Mouse (Mus musculus) MEL (cell line): Measurements from ENCODE around the gene Myof. TPM values are rescaled to one million over a fixed set of nuclear protein-coding genes. Genes with fewer than 3 reads are reported as not detected.
A peak's percentile ranks its signal among the peaks of the same experiment; 100 is the strongest.

Experiments used
- DNase-seq: peaks from one replicate; pipeline ENCODE4 v3.0.0; 2011; ENCODE audit warnings: low read depth, low spot score
- H3K27ac ChIP-seq: 2 replicates; pipeline ENCODE4 v1.5.1; 2012; ENCODE audit warnings: low read depth, mild to moderate bottlenecking, control low read depth, low read length, moderate library complexity; ENCODE audit not compliant: control insufficient read depth
- H3K27me3 ChIP-seq, 2 experiments: fragments of 150-350 bp in 1 of 2; sonication (generic) in 1 of 2; 2 replicates each; pipeline ENCODE4 v1.6.1; 2012; ENCODE audit warnings: low read length in 2 of 2, mild to moderate bottlenecking in 2 of 2, improper control_type of control experiment in 1 of 2, moderate library complexity in 1 of 2; ENCODE audit not compliant: insufficient read depth in 2 of 2, control insufficient read depth in 1 of 2
- H3K36me3 ChIP-seq, 2 experiments: 2 replicates each; pipeline ENCODE4 v1.6.1; 2012 to 2014; ENCODE audit warnings: low read length in 2 of 2, improper control_type of control experiment in 1 of 2, inconsistent platforms in 1 of 2, mild to moderate bottlenecking in 1 of 2; ENCODE audit not compliant: insufficient read depth in 2 of 2, control insufficient read depth in 1 of 2
- H3K4me1 ChIP-seq, 2 experiments: fragments of 150-350 bp in 1 of 2; sonication (generic) in 1 of 2; 2 replicates each; pipeline ENCODE4 v1.6.1; 2012; ENCODE audit warnings: low read length in 2 of 2, improper control_type of control experiment in 1 of 2, mild to moderate bottlenecking in 1 of 2; ENCODE audit not compliant: insufficient read depth in 2 of 2, control insufficient read depth in 1 of 2
- H3K4me3 ChIP-seq, 2 experiments: fragments of 150-350 bp in 1 of 2; sonication (generic) in 1 of 2; 2 replicates each; pipeline ENCODE4 v1.5.1; 2012; ENCODE audit warnings: low read depth in 2 of 2, low read length in 2 of 2, mild to moderate bottlenecking in 2 of 2, moderate library complexity in 2 of 2, control low read depth in 1 of 2, improper control_type of control experiment in 1 of 2; ENCODE audit not compliant: control insufficient read depth in 1 of 2, insufficient read depth in 1 of 2
- H3K79me2 ChIP-seq: 2 replicates; pipeline ENCODE4 v1.6.1; 2012; ENCODE audit warnings: mild to moderate bottlenecking, low read length, moderate library complexity; ENCODE audit not compliant: control insufficient read depth, poor library complexity, insufficient read depth
- H3K9ac ChIP-seq: 2 replicates; pipeline ENCODE4 v1.6.1; 2012; ENCODE audit warnings: low read depth, mild to moderate bottlenecking, control low read depth, low read length, moderate library complexity; ENCODE audit not compliant: control insufficient read depth, poor library complexity, severe bottlenecking
- H3K9me3 ChIP-seq: fragments of 150-350 bp; sonication (generic); replicated peaks from 2 replicates; pipeline ENCODE4 v1.6.1; 2012; ENCODE audit warnings: mild to moderate bottlenecking, low read length, improper control_type of control experiment, moderate library complexity; ENCODE audit not compliant: insufficient read depth
- BHLHE40 ChIP-seq: IDR thresholded peaks from 2 replicates; pipeline ENCODE4 v1.6.1; 2012; ENCODE audit warnings: low read depth, mild to moderate bottlenecking, inconsistent platforms, low read length, improper control_type of control experiment, borderline replicate concordance
- E2F4 ChIP-seq: IDR thresholded peaks from 2 replicates; pipeline ENCODE4 v1.6.1; 2011; ENCODE audit warnings: low read depth, low read length, improper control_type of control experiment, borderline replicate concordance
- EP300 ChIP-seq, 2 experiments: IDR thresholded peaks; 2 replicates each; pipeline ENCODE4 v1.6.1; 2011; ENCODE audit warnings: improper control_type of control experiment in 2 of 2, low read length in 2 of 2, low read depth in 1 of 2, mild to moderate bottlenecking in 1 of 2
- GATA1 ChIP-seq: IDR thresholded peaks from 2 replicates; pipeline ENCODE4 v1.6.1; 2011; ENCODE audit warnings: low read depth, low read length, improper control_type of control experiment
- JUND ChIP-seq: IDR thresholded peaks from 2 replicates; pipeline ENCODE4 v1.6.1; 2011; ENCODE audit warnings: low read depth, mild to moderate bottlenecking, improper control_type of control experiment, low read length
- KAT2A ChIP-seq: conservative IDR thresholded peaks from 2 replicates; pipeline ENCODE4 v1.6.1; 2012; ENCODE audit warnings: low read depth, low read length, improper control_type of control experiment, inconsistent platforms
- MAFK ChIP-seq: IDR thresholded peaks from 2 replicates; pipeline ENCODE4 v1.6.1; 2011; ENCODE audit warnings: low read depth, mild to moderate bottlenecking, low read length, improper control_type of control experiment, borderline replicate concordance
- MAX ChIP-seq: IDR thresholded peaks from 2 replicates; pipeline ENCODE4 v1.6.1; 2011; ENCODE audit warnings: low read length, improper control_type of control experiment
- MAZ ChIP-seq: IDR thresholded peaks from 2 replicates; pipeline ENCODE4 v1.6.1; 2012; ENCODE audit warnings: low read depth, mild to moderate bottlenecking, inconsistent platforms, low read length, improper control_type of control experiment
- POLR2A ChIP-seq, 2 experiments: IDR thresholded peaks; 2 replicates each; pipeline ENCODE4 v1.6.1; 2011 to 2012; ENCODE audit warnings: low read length in 2 of 2, mild to moderate bottlenecking in 2 of 2, control low read depth in 1 of 2, improper control_type of control experiment in 1 of 2, low read depth in 1 of 2, moderate library complexity in 1 of 2; ENCODE audit not compliant: control insufficient read depth in 1 of 2, insufficient read depth in 1 of 2, poor library complexity in 1 of 2
- RAD21 ChIP-seq: IDR thresholded peaks from 2 replicates; pipeline ENCODE4 v1.6.1; 2011; ENCODE audit warnings: mild to moderate bottlenecking, low read depth, low read length, improper control_type of control experiment
- RCOR1 ChIP-seq: IDR thresholded peaks from 2 replicates; pipeline ENCODE4 v1.6.1; 2012; ENCODE audit warnings: low read depth, mild to moderate bottlenecking, inconsistent platforms, low read length, improper control_type of control experiment
- SMC3 ChIP-seq: IDR thresholded peaks from 2 replicates; pipeline ENCODE4 v1.6.1; 2011; ENCODE audit warnings: low read depth, low read length, improper control_type of control experiment
- TAL1 ChIP-seq: IDR thresholded peaks from 2 replicates; pipeline ENCODE4 v1.6.1; 2012; ENCODE audit warnings: mild to moderate bottlenecking, inconsistent platforms, low read length, moderate library complexity, mixed read lengths
- TBP ChIP-seq: IDR thresholded peaks from 2 replicates; pipeline ENCODE4 v1.8.0; 2011; ENCODE audit warnings: low read depth, low read length, improper control_type of control experiment
- TCF12 ChIP-seq: IDR thresholded peaks from 2 replicates; pipeline ENCODE4 v1.6.1; 2014; ENCODE audit warnings: low read depth, mild to moderate bottlenecking, inconsistent platforms, low read length, improper control_type of control experiment, moderate library complexity
- UBTF ChIP-seq: IDR thresholded peaks from 2 replicates; pipeline ENCODE4 v1.6.1; 2012; ENCODE audit warnings: low read depth, mild to moderate bottlenecking, inconsistent platforms, low read length, improper control_type of control experiment, moderate library complexity, borderline replicate concordance; ENCODE audit not compliant: insufficient read depth
- USF2 ChIP-seq, 2 experiments: IDR thresholded peaks; 2 replicates each; pipeline ENCODE4 v1.6.1; 2011 to 2012; ENCODE audit warnings: improper control_type of control experiment in 2 of 2, low read length in 2 of 2, borderline replicate concordance in 1 of 2, inconsistent platforms in 1 of 2, low read depth in 1 of 2, mild to moderate bottlenecking in 1 of 2; ENCODE audit not compliant: insufficient read depth in 1 of 2
- ZKSCAN1 ChIP-seq: IDR thresholded peaks from 2 replicates; pipeline ENCODE4 v1.6.1; 2012; ENCODE audit warnings: low read depth, mild to moderate bottlenecking, inconsistent platforms, low read length, improper control_type of control experiment, moderate library complexity
- ZNF384 ChIP-seq: IDR thresholded peaks from 2 replicates; pipeline ENCODE4 v1.6.1; 2012; ENCODE audit warnings: low read depth, mild to moderate bottlenecking, inconsistent platforms, low read length, improper control_type of control experiment
- polyA plus RNA-seq, 2 experiments: library from polyadenylated mRNA; stranded (reverse) in 1 of 2; unstranded in 1 of 2; fragments of >175 nt in 1 of 2; fragments of >200 nt in 1 of 2; gene quantifications; 2 replicates each; pipeline versions ENCODE4 v1.2.1 to v1.2.4; 2012; ENCODE audit warnings: low replicate concordance in 2 of 2, low read depth in 1 of 2; ENCODE audit not compliant: insufficient read length in 2 of 2, insufficient read depth in 1 of 2, missing spikeins in 1 of 2
- total RNA-seq: library from RNA; depleted of rRNA; stranded (reverse); fragments of 300-350 nt; gene quantifications from 2 replicates; pipeline ENCODE4 v1.2.3, GENCODE M21; 2012

Gene Myof
- total and polyA plus RNA-seq, 3 experiments: 0.04 TPM; not detected in 2

GRCm38 (mm10) chr19:38086948-38087551 is 43.7 kb upstream of the Myof start:
- Histone ChIP-seq H3K4me1 (peaks cover 0 to 6% of the 10 kb centered on the region in 2 experiments; a peak in 2 of 4 replicates), H3K9ac (no peak overlapping the region), H3K36me3 (peaks cover 0 to 9% of the 10 kb centered on the region in 2 experiments; a peak in 2 of 4 replicates), H3K9me3 (no peaks in the 10 kb centered on the region), H3K27ac (no peak overlapping the region), H3K4me3 (no peak overlapping the region), H3K79me2 (no peaks in the 10 kb centered on the region), H3K27me3 (peaks cover 0 to 2% of the 10 kb centered on the region in 2 experiments; a peak in 1 of 4 replicates)
- peak; percentile 6 for DNase-seq
- TF ChIP-seq TCF12 (no peak), UBTF (no peak), E2F4 (no peak), SMC3 (no peak), MAFK (no peak), ZNF384 (no peak), USF2 (IDR thresholded peaks at IDR 0.05; ENCODE audit: borderline replicate concordance in 1 of 2, insufficient read depth in 1 of 2, low read depth in 1 of 2, low read length in 2 of 2) (no peak), TBP (no peak), KAT2A (no peak), TAL1 (no peak), BHLHE40 (no peak), JUND (no peak), ZKSCAN1 (no peak), RCOR1 (no peak), MAZ (no peak), POLR2A (IDR thresholded peaks at IDR 0.05; ENCODE audit: control insufficient read depth in 1 of 2, insufficient read depth in 1 of 2, low read depth in 1 of 2, low read length in 2 of 2, poor library complexity in 1 of 2) (no peak), EP300 (IDR thresholded peaks at IDR 0.05; ENCODE audit: low read depth in 1 of 2, low read length in 2 of 2) (no peak), RAD21 (no peak; the same call in 1 of the 2 replicates)

GRCm38 (mm10) chr19:38085841-38086240 is 42.5 kb upstream of the Myof start:
- H3K9ac ChIP-seq: no peak overlapping the region
- H3K79me2 ChIP-seq: no peaks in the 10 kb centered on the region
- peaks cover 0 to 7% of the 10 kb centered on the region in 2 experiments; a peak in 2 of 4 replicates for H3K36me3 ChIP-seq
- TF ChIP-seq MAZ (no peak), TCF12 (no peak), GATA1 (no peak), POLR2A (IDR thresholded peaks at IDR 0.05; ENCODE audit: control insufficient read depth in 1 of 2, insufficient read depth in 1 of 2, low read depth in 1 of 2, low read length in 2 of 2, poor library complexity in 1 of 2) (no peak), MAX (no peak)
- H3K27ac ChIP-seq: no peak overlapping the region
- peaks cover 0 to 6% of the 10 kb centered on the region in 2 experiments; a peak in 2 of 4 replicates for H3K4me1 ChIP-seq
- peaks cover 0 to 2% of the 10 kb centered on the region in 2 experiments; a peak in 1 of 4 replicates for H3K27me3 ChIP-seq
- DNase-seq: no peak
- no peaks in the 10 kb centered on the region for H3K9me3 ChIP-seq
- no peak overlapping the region for H3K4me3 ChIP-seq
